35 mouse cellular contexts compared by ENCODE assay signal in the genomic region with DNA sequence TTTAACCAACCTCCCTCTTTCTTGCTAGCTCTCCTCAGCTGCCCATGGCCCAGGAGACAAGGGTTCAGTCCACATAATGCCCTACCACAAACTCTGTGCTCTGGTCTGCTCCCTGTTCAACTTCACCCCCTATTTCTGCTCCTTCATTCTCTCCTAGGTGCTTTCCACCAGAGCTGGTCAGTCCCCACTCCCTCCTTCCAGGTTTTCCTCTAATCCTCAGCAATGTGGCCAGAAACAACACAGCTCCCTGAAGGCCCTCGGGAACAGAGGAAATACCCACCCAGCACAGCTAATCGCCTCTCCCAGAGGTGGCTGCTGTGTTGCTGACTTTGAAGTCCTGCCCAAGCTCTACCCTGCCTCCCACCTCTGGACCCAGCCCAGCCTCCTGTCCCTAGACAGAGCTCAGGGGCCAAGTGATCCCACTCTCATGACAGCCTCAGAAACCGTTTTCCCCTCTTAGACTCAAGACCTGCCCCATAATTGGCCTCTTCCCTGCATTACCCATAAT. TPM values are rescaled to one million over a fixed set of nuclear protein-coding genes. Genes with fewer than 3 reads are reported as not detected.
DNase-seq lines count a peak whose midpoint lies in the region; ATAC-seq and TF ChIP-seq lines count a peak whose summit lies in the region.
"Had no signal": no experiment of that assay in that cellular context is flagged by ENCODE, and none has a peak within 500 bp of the region (broad histone marks: within the 10 kb centered on the region; RNA-seq: fewer than 3 reads in every experiment).

No protein-coding gene starts in this region.

- H3K9ac ChIP-seq in heart, embryonic 12.5 days = peak overlapping the region; percentile 10; the same call in 1 of the 2 replicates
- no peak overlapping the region for H3K9ac ChIP-seq in midbrain, embryonic 11.5 days (ENCODE audit: low read length)
- H3K9ac ChIP-seq in midbrain, embryonic 15.5 days = no peak overlapping the region
- H3K9ac ChIP-seq: embryonic facial prominence, embryonic 13.5 days; forebrain, postnatal 0 days; hindbrain, embryonic 14.5 days had no signal

- no peak overlapping the region for H3K4me3 ChIP-seq in heart, embryonic 12.5 days
- H3K4me3 ChIP-seq in midbrain, embryonic 11.5 days (ENCODE audit: low read depth, low read length) = no peak overlapping the region
- H3K4me3 ChIP-seq in midbrain, embryonic 15.5 days = no peak overlapping the region
- no peak overlapping the region for H3K4me3 ChIP-seq in embryonic fibroblast, embryonic 13.5 days (ENCODE audit: insufficient read depth, low read length)
- H3K4me3 ChIP-seq: embryonic facial prominence, embryonic 10.5 days; embryonic facial prominence, embryonic 13.5 days; gastrocnemius, adult 2 months had no signal

- no peaks in the 10 kb centered on the region for H3K27me3 ChIP-seq in heart, embryonic 12.5 days (replicated peaks)
- H3K27me3 ChIP-seq in midbrain, embryonic 11.5 days (ENCODE audit: control insufficient read depth, insufficient read depth, low read length) = no peaks in the 10 kb centered on the region
- no peaks in the 10 kb centered on the region for H3K27me3 ChIP-seq in midbrain, embryonic 15.5 days (replicated peaks)

- no peak overlapping the region for H3K27ac ChIP-seq in heart, embryonic 12.5 days (ENCODE audit: poor library complexity, severe bottlenecking)
- H3K27ac ChIP-seq in midbrain, embryonic 11.5 days (ENCODE audit: low read depth, low read length) = no peak overlapping the region
- H3K27ac ChIP-seq in midbrain, embryonic 15.5 days = no peak overlapping the region
- H3K27ac ChIP-seq in embryonic fibroblast, embryonic 13.5 days (ENCODE audit: insufficient read depth, low read length) = peak overlapping the region; percentile 62
- H3K27ac ChIP-seq: embryonic facial prominence, embryonic 10.5 days; embryonic facial prominence, embryonic 13.5 days; gastrocnemius, adult 2 months; hindbrain, embryonic 14.5 days; hindbrain, postnatal 0 days had no signal

- peaks cover 14% of the 10 kb centered on the region for H3K4me1 ChIP-seq in heart, embryonic 12.5 days (replicated peaks)
- H3K4me1 ChIP-seq in midbrain, embryonic 11.5 days (ENCODE audit: control insufficient read depth, insufficient read depth, low read length) = no peaks in the 10 kb centered on the region
- H3K4me1 ChIP-seq in midbrain, embryonic 15.5 days = no peaks in the 10 kb centered on the region
- H3K4me1 ChIP-seq in embryonic fibroblast, embryonic 13.5 days (ENCODE audit: control insufficient read depth, insufficient read depth, low read length) = peaks cover 10% of the 10 kb centered on the region

- no peaks in the 10 kb centered on the region for H3K36me3 ChIP-seq in heart, embryonic 12.5 days
- H3K36me3 ChIP-seq in midbrain, embryonic 11.5 days (ENCODE audit: control insufficient read depth, insufficient read depth, low read length) = no peaks in the 10 kb centered on the region
- H3K36me3 ChIP-seq in midbrain, embryonic 15.5 days (replicated peaks) = no peaks in the 10 kb centered on the region
- H3K36me3 ChIP-seq: embryonic facial prominence, embryonic 10.5 days; embryonic facial prominence, embryonic 13.5 days had no signal

- no peak overlapping the region for H3K4me2 ChIP-seq in heart, embryonic 12.5 days
- no peak overlapping the region for H3K4me2 ChIP-seq in midbrain, embryonic 11.5 days
- H3K4me2 ChIP-seq in midbrain, embryonic 15.5 days = no peak overlapping the region
- H3K4me2 ChIP-seq: embryonic facial prominence, embryonic 13.5 days; heart, embryonic 11.5 days; hindbrain, embryonic 14.5 days had no signal

- ATAC-seq in heart, embryonic 12.5 days (ENCODE audit: insufficient number of reproducible peaks, low FRiP score) = no peak; the same call in 1 of the 2 replicates
- no peak for ATAC-seq in midbrain, embryonic 11.5 days (ENCODE audit: low FRiP score)
- no peak for ATAC-seq in midbrain, embryonic 15.5 days (replicated peaks)
- ATAC-seq: forebrain, embryonic 14.5 days; forebrain, postnatal 0 days; hindbrain, postnatal 0 days; inflammation-experienced regulatory T-cells, adult 6 months; intestine, embryonic 16.5 days; Patski had no signal

- TF ChIP-seq CTCF in embryonic fibroblast, embryonic 13.5 days (IDR thresholded peaks at IDR 0.05; ENCODE audit: borderline replicate concordance, insufficient read depth, low read length) = no peak

- no peak for DNase-seq in heart, adult 8-10 months (ENCODE audit: low spot score)
- DNase-seq in midbrain, embryonic 11.5 days (ENCODE audit: low spot score, missing footprints) = peak; percentile 41
- no peak for DNase-seq in kidney, postnatal 4 days
- DNase-seq: adrenal gland, postnatal 10 days; cerebellum, adult 11-12 months; cerebellum, adult 8-10 months; cerebellum, postnatal 10 days; cerebellum, postnatal 36 days; embryo, embryonic 11 days; forebrain, postnatal 0 days; gastrocnemius, adult 2 months; gastrocnemius, postnatal 14 days; heart, postnatal 4 days; kidney, adult 18-20 months had no signal

- no peaks in the 10 kb centered on the region for H3K9me3 ChIP-seq in heart, embryonic 12.5 days (replicated peaks)
- H3K9me3 ChIP-seq in midbrain, embryonic 11.5 days (ENCODE audit: control insufficient read depth, low read length) = no peaks in the 10 kb centered on the region
- no peaks in the 10 kb centered on the region for H3K9me3 ChIP-seq in midbrain, embryonic 15.5 days
- H3K9me3 ChIP-seq: embryonic facial prominence, embryonic 10.5 days had no signal

- TF ChIP-seq POLR2A in embryonic fibroblast, embryonic 13.5 days (IDR thresholded peaks at IDR 0.05; ENCODE audit: low read depth, low read length) = no peak

- 27% methylated on average over 3 of the region's 3 CpGs for WGBS in heart, embryonic 12.5 days
- 31% methylated on average over 3 of the region's 3 CpGs for WGBS in midbrain, embryonic 11.5 days
- WGBS in midbrain, embryonic 15.5 days = 45% methylated on average over 3 of the region's 3 CpGs

RNA-seq across cellular contexts. Expression of a gene that starts 14.4 kb away (rescaled TPM):
- polyA plus RNA-seq in heart, embryonic 12.5 days (2016; fragmentation: Nextera tagmentation; extraction: Ambion mirVana) = not detected in 2 replicates
- not detected for total RNA-seq in heart, adult 8-10 months (2022)
- not detected in 2 replicates for polyA plus RNA-seq in midbrain, embryonic 11.5 days (2014; fragmentation: Nextera tagmentation; extraction: Ambion mirVana)
- not detected in 2 replicates for polyA plus RNA-seq in midbrain, embryonic 15.5 days (2015; fragmentation: Nextera tagmentation; extraction: Ambion mirVana)
- polyA plus RNA-seq in embryonic fibroblast, embryonic 13.5 days (2011; ENCODE audit: insufficient read length, low read depth, missing spikeins) = not detected in 2 replicates
- total RNA-seq: ES-E14; forebrain, postnatal 0 days; gastrocnemius, adult 2 months; gastrocnemius, postnatal 14 days; gastrocnemius, postnatal 4 days; heart, adult 18-20 months; heart, postnatal 4 days; hindbrain, postnatal 0 days had no signal
- polyA plus RNA-seq: brain, embryonic 14.5 days; cortical plate, adult 2 months; embryonic facial prominence, embryonic 10.5 days; embryonic facial prominence, embryonic 13.5 days; forebrain, embryonic 11.5 days; forebrain, embryonic 14.5 days; forebrain, postnatal 0 days; frontal cortex, adult 2 months; heart, embryonic 11.5 days; heart, postnatal 0 days; hindbrain, embryonic 11.5 days; hindbrain, embryonic 14.5 days; hindbrain, postnatal 0 days; inflammation-experienced regulatory T-cells, adult 6 months; intestine, embryonic 16.5 days; Patski had no signal

RNA-seq across cellular contexts. Expression of a gene that starts 27.9 kb away (rescaled TPM):
- 45.1 and 46.2 TPM in 2 replicates for polyA plus RNA-seq in heart, embryonic 12.5 days (2016; fragmentation: Nextera tagmentation; extraction: Ambion mirVana)
- total RNA-seq in heart, adult 8-10 months (2022) = 100 to 1,000 TPM; 268 to 282 (median 276) TPM
- polyA plus RNA-seq in midbrain, embryonic 11.5 days (2014; fragmentation: Nextera tagmentation; extraction: Ambion mirVana) = 0.27 and 0.50 TPM in 2 replicates
- 6.7 and 7.4 TPM in 2 replicates for polyA plus RNA-seq in midbrain, embryonic 15.5 days (2015; fragmentation: Nextera tagmentation; extraction: Ambion mirVana)
- polyA plus RNA-seq in embryonic fibroblast, embryonic 13.5 days (2011; ENCODE audit: insufficient read length, low read depth, missing spikeins) = 1.3 and 1.6 TPM in 2 replicates
- polyA plus RNA-seq: Patski had no signal
